Mouse (Mus musculus) thymus, adult 2 months (tissue): ENCODE results near the gene Cnot6l.

ENCODE experiments used
- CTCF ChIP-seq: fragments of 200-500 bp; IDR thresholded peaks from 2 replicates; pipeline ENCODE4 v1.5.1; 2012; ENCODE audit warnings: mild to moderate bottlenecking, control low read depth, low read length, moderate library complexity, borderline replicate concordance; ENCODE audit not compliant: control insufficient read depth, poor library complexity, insufficient read depth; ENCODE audit errors: extremely low read depth
- POLR2A ChIP-seq: fragments of 200-500 bp; IDR thresholded peaks from 2 replicates; pipeline ENCODE4 v1.6.1; 2012; ENCODE audit warnings: mild to moderate bottlenecking, low read length, control low read depth, moderate library complexity; ENCODE audit not compliant: control insufficient read depth, poor library complexity, insufficient read depth; ENCODE audit errors: extremely low read depth

DNA sequence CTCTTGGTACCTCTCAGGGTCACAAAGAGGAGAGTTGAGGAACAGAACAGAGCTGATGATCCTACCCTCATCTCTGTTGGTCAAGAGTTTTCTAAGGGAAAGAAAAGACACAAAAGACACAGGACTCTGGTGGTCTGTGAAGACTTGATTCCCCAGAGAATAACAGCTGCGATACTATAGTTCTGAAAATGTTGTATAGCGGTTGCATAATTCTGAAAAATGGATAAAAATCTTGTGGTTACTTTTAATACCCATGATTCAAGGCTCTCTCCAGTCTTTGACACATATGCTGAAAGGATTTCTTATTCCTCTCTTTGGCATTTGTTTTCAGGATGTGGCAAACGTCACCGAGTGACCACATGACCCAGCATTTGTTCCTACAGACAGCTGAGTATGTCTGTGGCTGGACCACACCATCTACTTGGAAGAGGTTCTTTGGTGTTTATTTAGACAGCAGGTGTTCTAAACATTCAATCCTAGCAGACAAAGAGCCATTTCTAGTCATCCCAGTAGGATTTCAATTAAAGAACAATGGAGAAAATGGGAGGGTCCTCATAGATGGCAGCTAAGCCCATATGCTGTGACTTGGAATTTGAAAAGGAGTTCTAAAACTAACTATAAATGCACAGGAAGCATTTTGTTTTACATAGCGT is 124.7 kb downstream of the Cnot6l start:
- TF ChIP-seq CTCF (no peak), POLR2A (no peak)
